Mouse (Mus musculus): Measurements from ENCODE around the gene Tmem232. TPM values are rescaled to one million over a fixed set of nuclear protein-coding genes. Genes with fewer than 3 reads are reported as not detected.
"Not testable (repeated sequence)": the region's sequence is repeated elsewhere in the genome, so short reads cannot be mapped to it uniquely, and the experiment has no call there.

Gene Tmem232
- polyA plus RNA-seq, 1 experiment from 2014 or later = 1.2 TPM

DNA sequence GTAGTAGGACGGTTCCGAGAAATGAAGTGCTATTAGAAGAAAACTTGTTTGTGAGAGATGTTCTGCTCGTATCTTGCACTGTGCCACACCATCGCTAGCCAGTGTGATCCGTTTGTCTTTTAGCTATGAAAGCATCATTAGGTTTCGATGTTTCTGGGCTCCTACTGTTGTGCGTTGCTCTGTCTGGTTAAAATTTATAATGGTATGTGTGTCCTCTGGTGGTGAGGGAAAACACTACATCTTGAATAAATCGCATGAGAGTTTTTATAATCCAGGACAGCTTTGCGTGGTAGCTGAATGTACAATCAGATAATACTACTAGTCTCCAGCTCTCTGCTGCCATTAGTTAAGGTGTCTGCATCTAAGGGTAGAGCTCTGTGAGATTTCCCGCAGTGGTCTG, 63.8 kb downstream of the Tmem232 start:
- no peaks in the 10 kb centered on the region for H3K9me3 ChIP-seq (ENCODE audit: low read length)
- H3K4me3 ChIP-seq (ENCODE audit: low read depth, low read length) = no peak overlapping the region
- TF ChIP-seq EP300 (IDR thresholded peaks at IDR 0.05) (no peak), CTCF (IDR thresholded peaks at IDR 0.05) (no peak)
- H3K36me3 ChIP-seq (ENCODE audit: insufficient read depth, low read length) = no peaks in the 10 kb centered on the region
- H3K9ac ChIP-seq (replicated peaks; ENCODE audit: low read depth) = no peak overlapping the region
- WGBS = 91% methylated on average over 10 of the region's 10 CpGs
- H3K27ac ChIP-seq (ENCODE audit: low read length) = no peak overlapping the region
- ATAC-seq (no peak), DNase-seq (ENCODE audit: low spot score) (no peak)
- H3K27me3 ChIP-seq (replicated peaks; ENCODE audit: insufficient read depth, low read length) = no peaks in the 10 kb centered on the region
- H3K4me1 ChIP-seq (ENCODE audit: insufficient read depth, low read depth, low read length) = no peaks in the 10 kb centered on the region
- no peak overlapping the region for H3K4me2 ChIP-seq (replicated peaks; ENCODE audit: low read depth, low read length)

DNA sequence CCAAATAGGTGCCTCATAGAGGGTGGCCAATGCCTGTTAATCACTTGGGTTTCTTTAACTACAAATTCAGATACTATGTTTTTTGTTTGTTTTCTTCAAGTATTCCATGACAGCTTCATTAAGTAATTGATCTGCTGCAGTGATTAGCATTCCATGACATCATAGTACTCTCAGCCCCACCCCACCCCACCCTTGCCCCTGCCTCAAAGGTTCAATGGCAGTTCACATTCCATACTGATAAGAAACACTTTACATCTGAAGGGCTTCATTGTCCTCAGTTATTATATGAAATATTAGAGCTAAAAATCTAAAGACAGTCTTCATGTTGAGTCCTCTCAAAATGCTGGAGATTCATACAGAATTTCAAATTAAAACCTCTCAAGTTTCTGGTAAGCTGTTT, 89.8 kb downstream of the Tmem232 start:
- no peak overlapping the region for H3K27ac ChIP-seq (ENCODE audit: low read length)
- DNase-seq (ENCODE audit: low spot score) = no peak
- no peaks in the 10 kb centered on the region for H3K27me3 ChIP-seq (replicated peaks; ENCODE audit: insufficient read depth, low read length)
- H3K4me1 ChIP-seq (ENCODE audit: insufficient read depth, low read depth, low read length) = no peaks in the 10 kb centered on the region
- H3K9me3 ChIP-seq (ENCODE audit: low read length) = no peaks in the 10 kb centered on the region
- TF ChIP-seq CTCF (IDR thresholded peaks at IDR 0.05) (no peak), EP300 (IDR thresholded peaks at IDR 0.05) (no peak)
- ATAC-seq = no peak
- no peak overlapping the region for H3K4me3 ChIP-seq (ENCODE audit: low read depth, low read length)
- H3K4me2 ChIP-seq (replicated peaks; ENCODE audit: low read depth, low read length) = no peak overlapping the region
- H3K9ac ChIP-seq (replicated peaks; ENCODE audit: low read depth) = no peak overlapping the region
- H3K36me3 ChIP-seq (ENCODE audit: insufficient read depth, low read length) = no peaks in the 10 kb centered on the region

GRCm38 (mm10) chr17:65437906-65438305, 102.7 kb downstream of the Tmem232 start:
- not testable (repeated sequence) for H3K9ac ChIP-seq (replicated peaks; ENCODE audit: low read depth); H3K36me3 ChIP-seq (ENCODE audit: insufficient read depth, low read length); H3K4me1 ChIP-seq (ENCODE audit: insufficient read depth, low read depth, low read length); ATAC-seq; H3K27ac ChIP-seq (ENCODE audit: low read length); H3K9me3 ChIP-seq (ENCODE audit: low read length); H3K27me3 ChIP-seq (replicated peaks; ENCODE audit: insufficient read depth, low read length); DNase-seq (ENCODE audit: low spot score); H3K4me2 ChIP-seq (replicated peaks; ENCODE audit: low read depth, low read length); H3K4me3 ChIP-seq (ENCODE audit: low read depth, low read length)
- WGBS = 83% methylated on average over 12 of the region's 12 CpGs

DNA sequence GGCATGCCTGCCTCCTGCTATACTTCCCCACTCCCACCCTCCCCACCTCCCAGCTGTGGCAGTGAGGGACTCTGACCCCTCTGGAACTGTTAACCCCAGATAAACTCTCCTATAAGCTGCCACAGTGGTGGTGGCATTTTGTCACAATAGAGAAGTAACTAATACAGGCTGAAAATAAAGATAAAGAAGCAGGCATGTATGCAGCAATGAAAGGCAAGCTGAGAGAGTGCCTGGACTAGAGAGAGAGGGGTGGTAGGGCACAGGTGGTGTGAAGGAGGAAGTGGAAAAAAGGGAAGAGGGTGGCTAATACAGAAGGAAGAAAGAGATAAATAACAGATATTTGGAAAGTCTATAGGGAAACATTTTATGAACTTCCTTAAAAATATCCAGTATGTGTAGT, 121.5 kb downstream of the Tmem232 start:
- H3K9ac ChIP-seq (replicated peaks; ENCODE audit: low read depth) = no peak overlapping the region
- no peak for ATAC-seq
- no peak overlapping the region for H3K4me2 ChIP-seq (replicated peaks; ENCODE audit: low read depth, low read length)
- no peak for TF ChIP-seq EP300 (IDR thresholded peaks at IDR 0.05)
- no peak for TF ChIP-seq CTCF (IDR thresholded peaks at IDR 0.05)
- H3K9me3 ChIP-seq (ENCODE audit: low read length) = no peaks in the 10 kb centered on the region
- no peaks in the 10 kb centered on the region for H3K36me3 ChIP-seq (ENCODE audit: insufficient read depth, low read length)
- no peaks in the 10 kb centered on the region for H3K27me3 ChIP-seq (replicated peaks; ENCODE audit: insufficient read depth, low read length)
- H3K27ac ChIP-seq (ENCODE audit: low read length) = no peak overlapping the region
- no peaks in the 10 kb centered on the region for H3K4me1 ChIP-seq (ENCODE audit: insufficient read depth, low read depth, low read length)
- DNase-seq (ENCODE audit: low spot score) = no peak
- no peak overlapping the region for H3K4me3 ChIP-seq (ENCODE audit: low read depth, low read length)

GRCm38 (mm10) chr17:65405309-65405708, 135.3 kb downstream of the Tmem232 start:
- Histone ChIP-seq H3K9me3 (ENCODE audit: low read length) (no peaks in the 10 kb centered on the region), H3K4me3 (ENCODE audit: low read depth, low read length) (no peak overlapping the region), H3K36me3 (ENCODE audit: insufficient read depth, low read length) (no peaks in the 10 kb centered on the region), H3K27ac (ENCODE audit: low read length) (no peak overlapping the region), H3K4me2 (replicated peaks; ENCODE audit: low read depth, low read length) (no peak overlapping the region), H3K27me3 (replicated peaks; ENCODE audit: insufficient read depth, low read length) (no peaks in the 10 kb centered on the region), H3K4me1 (ENCODE audit: insufficient read depth, low read depth, low read length) (no peaks in the 10 kb centered on the region), H3K9ac (replicated peaks; ENCODE audit: low read depth) (no peak overlapping the region)
- ATAC-seq (no peak), DNase-seq (ENCODE audit: low spot score) (no peak)
- TF ChIP-seq EP300 (IDR thresholded peaks at IDR 0.05) (no peak), CTCF (IDR thresholded peaks at IDR 0.05) (no peak)
- WGBS = 40% methylated on average over 9 of the region's 9 CpGs

DNA sequence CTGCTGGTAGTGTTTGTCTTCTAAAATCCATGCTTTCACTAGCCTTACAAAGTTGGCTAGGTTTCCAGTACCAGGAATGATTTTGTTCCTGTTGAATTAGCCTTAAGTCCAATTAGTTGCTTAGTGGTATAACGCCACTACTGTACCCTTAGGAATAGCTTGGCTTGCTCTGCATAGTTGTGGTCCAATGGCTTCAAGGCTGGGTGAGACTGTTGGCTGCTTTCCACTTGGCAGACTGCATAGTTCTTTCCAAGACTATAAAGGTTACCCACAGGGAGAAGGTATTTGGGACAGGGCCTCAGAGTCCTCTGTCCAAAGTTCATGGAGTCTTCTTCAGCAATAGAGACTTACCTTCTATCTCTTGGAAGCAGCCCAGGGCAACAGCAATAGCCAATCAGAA, 139.7 kb downstream of the Tmem232 start:
- no peak for ATAC-seq
- WGBS = 67% methylated on average over 1 of the region's 1 CpGs
- H3K36me3 ChIP-seq (ENCODE audit: insufficient read depth, low read length) = no peaks in the 10 kb centered on the region

GRCm38 (mm10) chr17:65384411-65384962, 156.1 kb downstream of the Tmem232 start:
- H3K4me3 ChIP-seq (ENCODE audit: low read depth, low read length) = no peak overlapping the region
- no peak for TF ChIP-seq CTCF (IDR thresholded peaks at IDR 0.05)
- no peak for DNase-seq (ENCODE audit: low spot score)
- no peak overlapping the region for H3K9ac ChIP-seq (replicated peaks; ENCODE audit: low read depth)
- H3K4me2 ChIP-seq (replicated peaks; ENCODE audit: low read depth, low read length) = no peak overlapping the region
- no peaks in the 10 kb centered on the region for H3K27me3 ChIP-seq (replicated peaks; ENCODE audit: insufficient read depth, low read length)
- H3K27ac ChIP-seq (ENCODE audit: low read length) = no peak overlapping the region
- no peaks in the 10 kb centered on the region for H3K4me1 ChIP-seq (ENCODE audit: insufficient read depth, low read depth, low read length)
- H3K9me3 ChIP-seq (ENCODE audit: low read length) = no peaks in the 10 kb centered on the region
- ATAC-seq = no peak
- 75% methylated on average over 9 of the region's 9 CpGs for WGBS
- H3K36me3 ChIP-seq (ENCODE audit: insufficient read depth, low read length) = no peaks in the 10 kb centered on the region

More for the DNA sequence above, 139.7 kb downstream of the Tmem232 start:
- H3K9ac ChIP-seq (replicated peaks; ENCODE audit: low read depth) = no peak overlapping the region
- DNase-seq (ENCODE audit: low spot score) = no peak
- no peaks in the 10 kb centered on the region for H3K9me3 ChIP-seq (ENCODE audit: low read length)
- H3K4me1 ChIP-seq (ENCODE audit: insufficient read depth, low read depth, low read length) = no peaks in the 10 kb centered on the region
- no peak overlapping the region for H3K27ac ChIP-seq (ENCODE audit: low read length)
- no peak overlapping the region for H3K4me2 ChIP-seq (replicated peaks; ENCODE audit: low read depth, low read length)
- no peaks in the 10 kb centered on the region for H3K27me3 ChIP-seq (replicated peaks; ENCODE audit: insufficient read depth, low read length)
- TF ChIP-seq CTCF (IDR thresholded peaks at IDR 0.05) (no peak), EP300 (IDR thresholded peaks at IDR 0.05) (no peak)
- no peak overlapping the region for H3K4me3 ChIP-seq (ENCODE audit: low read depth, low read length)

Measured in lung, postnatal 0 days (tissue).